Mouse (Mus musculus): Measurements from ENCODE around the gene Zwilch.

DNA sequence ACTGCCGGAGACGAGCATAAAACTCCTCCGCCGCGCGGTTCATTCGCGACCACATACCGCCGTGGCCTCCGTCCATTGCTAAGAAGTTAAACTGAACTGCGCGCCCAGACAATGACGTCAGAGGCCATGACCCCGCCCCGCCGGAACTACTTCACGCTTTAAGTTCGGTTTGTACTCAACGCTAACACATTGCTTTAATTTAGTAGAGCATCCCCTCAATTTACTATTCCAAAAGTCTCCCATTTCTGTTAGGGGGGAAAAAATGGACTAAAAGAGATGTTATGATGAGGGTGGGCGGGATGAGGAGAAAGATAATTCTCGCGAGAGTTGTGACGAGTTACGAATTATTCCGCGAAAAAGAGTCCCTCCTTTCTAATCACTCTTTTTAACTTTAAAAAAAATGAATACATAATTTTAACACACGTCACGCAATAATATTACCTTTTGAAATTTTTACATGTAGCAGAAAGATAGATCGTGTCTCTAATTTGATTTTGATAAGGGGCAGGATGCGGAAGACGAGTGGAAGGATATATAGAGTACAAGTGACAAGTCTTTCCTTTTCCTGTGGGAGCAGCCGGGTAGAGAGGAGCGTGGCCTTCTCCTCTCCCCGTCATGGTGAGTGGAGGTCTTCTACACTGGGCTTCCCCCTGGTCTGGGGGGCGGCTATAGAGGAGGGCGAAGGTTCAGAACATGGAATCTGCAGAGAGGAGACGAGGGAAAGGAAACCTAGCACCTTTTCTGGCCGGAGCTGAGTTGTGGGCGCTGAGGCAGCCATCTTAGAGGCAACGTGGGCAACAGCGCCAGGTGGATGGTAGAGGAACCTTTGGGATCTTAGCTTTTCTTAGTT, at the start of gene Zwilch, which contains the start of gene Rpl4:
- TF ChIP-seq CTCF (IDR thresholded peaks at IDR 0.05; ENCODE audit: low read depth, low read length) (no peak), POLR2A (IDR thresholded peaks at IDR 0.05; ENCODE audit: borderline replicate concordance, low read depth, low read length) (no peak)

Data from bone marrow macrophage, adult 2 months (primary cell).